Mouse (Mus musculus) C2C12 (cell line): ENCODE results near the gene Syn3.

ENCODE experiments used
- CEBPB ChIP-seq: IDR thresholded peaks from one replicate; pipeline ENCODE4 v1.6.1; 2011; ENCODE audit warnings: low read depth, mild to moderate bottlenecking, control low read depth, moderate library complexity
- CTCF ChIP-seq: IDR thresholded peaks from one replicate; pipeline ENCODE4 v1.5.1; 2011; ENCODE audit not compliant: control insufficient read depth, insufficient read depth, insufficient read length
- MAX ChIP-seq: IDR thresholded peaks from one replicate; pipeline ENCODE4 v1.6.1; 2011; ENCODE audit warnings: mild to moderate bottlenecking, control low read depth
- MYOD1 ChIP-seq: IDR thresholded peaks from one replicate; pipeline ENCODE4 v1.6.1; 2011; ENCODE audit warnings: low read depth; ENCODE audit not compliant: control insufficient read depth, insufficient read length
- MYOG ChIP-seq: IDR thresholded peaks from one replicate; pipeline ENCODE4 v1.6.1; 2011; ENCODE audit not compliant: control insufficient read depth, insufficient read length; ENCODE audit errors: extremely low read depth
- USF1 ChIP-seq: IDR thresholded peaks from one replicate; pipeline ENCODE4 v1.6.1; 2011; ENCODE audit warnings: low read depth, mild to moderate bottlenecking, control low read depth, moderate library complexity

DNA sequence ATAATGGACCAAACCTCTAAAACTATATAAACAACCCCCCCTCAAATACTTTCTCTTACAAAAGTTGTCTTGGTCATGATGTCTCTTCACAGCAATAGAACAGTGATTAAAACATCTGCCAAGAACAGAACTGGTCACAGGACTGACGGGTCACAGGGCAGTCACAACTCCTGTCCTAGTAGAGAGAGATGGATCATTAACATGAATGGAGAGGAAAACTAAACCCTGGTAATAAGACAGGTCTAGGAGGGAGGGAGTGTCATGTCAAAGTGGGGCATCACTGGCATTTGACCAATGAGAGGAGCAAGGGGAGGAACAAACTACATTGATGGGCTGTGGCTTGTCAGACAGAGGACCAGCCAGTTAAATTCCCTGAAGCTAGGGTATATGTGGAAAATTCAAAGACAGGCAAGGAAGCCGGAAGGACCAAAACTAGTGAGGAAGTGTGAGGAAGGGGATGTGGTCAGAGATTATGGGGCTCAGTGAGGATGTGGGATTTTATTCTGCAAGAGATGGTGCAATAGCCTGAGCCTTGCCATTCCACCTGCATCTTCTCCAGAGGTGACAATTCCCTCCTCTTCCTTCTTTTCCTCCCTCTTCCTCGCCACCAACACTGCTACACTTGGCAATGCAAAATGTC lies 76.8 kb downstream of the Syn3 start:
- TF ChIP-seq MYOG: no peak
- no peak for TF ChIP-seq CEBPB
- TF ChIP-seq CTCF: no peak
- TF ChIP-seq MAX: no peak
- TF ChIP-seq USF1: no peak
- TF ChIP-seq MYOD1: no peak
